Mouse (Mus musculus): ENCODE measurements around the gene Leo1.

DNA sequence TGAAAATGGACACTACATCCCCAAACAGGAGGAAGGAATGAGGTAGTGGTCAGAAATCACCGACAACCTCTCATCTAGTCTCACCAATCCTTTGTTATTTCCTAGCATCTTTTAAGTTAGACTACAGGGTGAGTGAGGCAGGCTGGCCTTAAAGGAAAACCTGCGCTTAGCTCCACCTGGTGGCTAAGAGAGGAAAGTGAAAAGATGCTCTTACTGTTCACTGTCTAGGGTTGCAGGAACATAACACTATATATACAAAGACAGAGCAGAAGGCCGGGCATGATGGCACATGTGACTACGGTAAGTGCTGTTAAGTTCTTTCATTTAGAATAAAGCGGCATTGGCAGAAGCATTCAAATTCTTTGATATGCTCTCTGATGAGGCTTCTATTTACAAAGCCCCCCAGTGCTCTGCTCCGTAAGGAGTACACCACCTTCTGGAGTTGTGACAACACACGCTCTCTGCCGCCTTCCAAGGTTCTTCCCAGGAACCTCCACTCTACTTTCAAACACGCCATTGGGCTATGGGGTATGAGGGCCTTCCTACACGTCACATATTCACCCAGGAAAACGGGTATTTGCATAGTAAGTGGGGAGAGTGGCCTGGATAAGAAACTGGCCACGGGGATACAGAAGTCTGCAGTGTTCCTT, 74.3 kb downstream of the Leo1 start:
- no peak for TF ChIP-seq EP300 (IDR thresholded peaks at IDR 0.05; ENCODE audit: low read depth)
- TF ChIP-seq CTCF (IDR thresholded peaks at IDR 0.05; ENCODE audit: low read depth) = peak; percentile 76

All from liver, embryonic 14.5 days (tissue).